Mouse (Mus musculus): ENCODE measurements around the gene Grsf1. TPM values are rescaled to one million over a fixed set of nuclear protein-coding genes. Genes with fewer than 3 reads are reported as not detected.

The Grsf1 gene
- polyA plus RNA-seq, 1 experiment from 2014 or later: 101 TPM

GRCm38 (mm10) chr5:88691506-88692095 is 15.6 kb upstream of the Grsf1 start:
- WGBS: 80% methylated on average over 6 of the region's 6 CpGs
- Histone ChIP-seq H3K9me3 (ENCODE audit: control insufficient read depth, low read length) (no peaks in the 10 kb centered on the region), H3K4me2 (ENCODE audit: low read depth, low read length, severe bottlenecking) (no peak overlapping the region), H3K27ac (ENCODE audit: low read depth, low read length) (no peak overlapping the region), H3K27me3 (ENCODE audit: control insufficient read depth, insufficient read depth, low read length) (no peaks in the 10 kb centered on the region), H3K4me1 (replicated peaks; ENCODE audit: control insufficient read depth, insufficient read depth, low read length) (no peaks in the 10 kb centered on the region), H3K9ac (ENCODE audit: low read length) (no peak overlapping the region), H3K36me3 (ENCODE audit: control insufficient read depth, insufficient read depth, low read length) (no peaks in the 10 kb centered on the region), H3K4me3 (ENCODE audit: low read depth, low read length) (no peak overlapping the region)
- no peak for DNase-seq (ENCODE audit: low spot score)
- no peak for ATAC-seq (replicated peaks; ENCODE audit: low FRiP score)

GRCm38 (mm10) chr5:88690681-88691505 is 14.9 kb upstream of the Grsf1 start:
- ATAC-seq (replicated peaks; ENCODE audit: low FRiP score) (no peak), DNase-seq (ENCODE audit: low spot score) (no peak)
- Histone ChIP-seq H3K27me3 (ENCODE audit: control insufficient read depth, insufficient read depth, low read length) (no peaks in the 10 kb centered on the region), H3K4me2 (ENCODE audit: low read depth, low read length, severe bottlenecking) (no peak overlapping the region), H3K4me1 (replicated peaks; ENCODE audit: control insufficient read depth, insufficient read depth, low read length) (no peaks in the 10 kb centered on the region), H3K36me3 (ENCODE audit: control insufficient read depth, insufficient read depth, low read length) (no peaks in the 10 kb centered on the region), H3K4me3 (ENCODE audit: low read depth, low read length) (no peak overlapping the region), H3K9ac (ENCODE audit: low read length) (no peak overlapping the region), H3K9me3 (ENCODE audit: control insufficient read depth, low read length) (no peaks in the 10 kb centered on the region), H3K27ac (ENCODE audit: low read depth, low read length) (no peak overlapping the region)
- 85% methylated on average over 10 of the region's 10 CpGs for WGBS

- Histone ChIP-seq H3K9ac (ENCODE audit: low read length) (no peak overlapping the region), H3K4me3 (ENCODE audit: low read depth, low read length) (no peak overlapping the region), H3K27me3 (ENCODE audit: control insufficient read depth, insufficient read depth, low read length) (no peaks in the 10 kb centered on the region), H3K4me1 (replicated peaks; ENCODE audit: control insufficient read depth, insufficient read depth, low read length) (no peaks in the 10 kb centered on the region), H3K27ac (ENCODE audit: low read depth, low read length) (no peak overlapping the region), H3K4me2 (ENCODE audit: low read depth, low read length, severe bottlenecking) (no peak overlapping the region), H3K9me3 (ENCODE audit: control insufficient read depth, low read length) (no peaks in the 10 kb centered on the region), H3K36me3 (ENCODE audit: control insufficient read depth, insufficient read depth, low read length) (no peaks in the 10 kb centered on the region)
- WGBS: 81% methylated on average over 3 of the region's 3 CpGs
- ATAC-seq (replicated peaks; ENCODE audit: low FRiP score): peak; percentile 47
- DNase-seq (ENCODE audit: low spot score): no peak
Measured at GRCm38 (mm10) chr5:88689279-88689938, 13.4 kb upstream of the Grsf1 start.

GRCm38 (mm10) chr5:88688583-88689187 is 12.7 kb upstream of the Grsf1 start:
- no peak for DNase-seq (ENCODE audit: low spot score)

GRCm38 (mm10) chr5:88687996-88688406 is 12.0 kb upstream of the Grsf1 start:
- DNase-seq (ENCODE audit: low spot score): no peak
- H3K9ac ChIP-seq (ENCODE audit: low read length): no peak overlapping the region
- WGBS: 86% methylated on average over 8 of the region's 8 CpGs
- no peak overlapping the region for H3K4me2 ChIP-seq (ENCODE audit: low read depth, low read length, severe bottlenecking)
- ATAC-seq (replicated peaks; ENCODE audit: low FRiP score): no peak
- H3K27me3 ChIP-seq (ENCODE audit: control insufficient read depth, insufficient read depth, low read length): no peaks in the 10 kb centered on the region
- H3K36me3 ChIP-seq (ENCODE audit: control insufficient read depth, insufficient read depth, low read length): no peaks in the 10 kb centered on the region
- H3K4me1 ChIP-seq (replicated peaks; ENCODE audit: control insufficient read depth, insufficient read depth, low read length): no peaks in the 10 kb centered on the region
- H3K27ac ChIP-seq (ENCODE audit: low read depth, low read length): no peak overlapping the region
- no peaks in the 10 kb centered on the region for H3K9me3 ChIP-seq (ENCODE audit: control insufficient read depth, low read length)
- H3K4me3 ChIP-seq (ENCODE audit: low read depth, low read length): no peak overlapping the region

More at GRCm38 (mm10) chr5:88688583-88689187, 12.7 kb upstream of the Grsf1 start:
- H3K27me3 ChIP-seq (ENCODE audit: control insufficient read depth, insufficient read depth, low read length): no peaks in the 10 kb centered on the region
- H3K4me2 ChIP-seq (ENCODE audit: low read depth, low read length, severe bottlenecking): no peak overlapping the region
- H3K9ac ChIP-seq (ENCODE audit: low read length): no peak overlapping the region
- H3K36me3 ChIP-seq (ENCODE audit: control insufficient read depth, insufficient read depth, low read length): no peaks in the 10 kb centered on the region
- no peak overlapping the region for H3K27ac ChIP-seq (ENCODE audit: low read depth, low read length)
- H3K4me1 ChIP-seq (replicated peaks; ENCODE audit: control insufficient read depth, insufficient read depth, low read length): no peaks in the 10 kb centered on the region
- no peak for ATAC-seq (replicated peaks; ENCODE audit: low FRiP score)
- H3K9me3 ChIP-seq (ENCODE audit: control insufficient read depth, low read length): no peaks in the 10 kb centered on the region
- H3K4me3 ChIP-seq (ENCODE audit: low read depth, low read length): no peak overlapping the region
- WGBS: 87% methylated on average over 15 of the region's 15 CpGs

- Histone ChIP-seq H3K4me1 (replicated peaks; ENCODE audit: control insufficient read depth, insufficient read depth, low read length) (no peaks in the 10 kb centered on the region), H3K4me2 (ENCODE audit: low read depth, low read length, severe bottlenecking) (no peak overlapping the region), H3K27me3 (ENCODE audit: control insufficient read depth, insufficient read depth, low read length) (no peaks in the 10 kb centered on the region), H3K9me3 (ENCODE audit: control insufficient read depth, low read length) (no peaks in the 10 kb centered on the region), H3K4me3 (ENCODE audit: low read depth, low read length) (no peak overlapping the region), H3K36me3 (ENCODE audit: control insufficient read depth, insufficient read depth, low read length) (no peaks in the 10 kb centered on the region), H3K27ac (ENCODE audit: low read depth, low read length) (no peak overlapping the region), H3K9ac (ENCODE audit: low read length) (no peak overlapping the region)
- 75% methylated on average over 6 of the region's 6 CpGs for WGBS
- ATAC-seq (replicated peaks; ENCODE audit: low FRiP score): no peak
- DNase-seq (ENCODE audit: low spot score): no peak
Measured at GRCm38 (mm10) chr5:88685745-88686299, 9.9 kb upstream of the Grsf1 start.

GRCm38 (mm10) chr5:88685306-88685705 is 9.3 kb upstream of the Grsf1 start:
- H3K4me1 ChIP-seq (replicated peaks; ENCODE audit: control insufficient read depth, insufficient read depth, low read length): no peaks in the 10 kb centered on the region
- H3K27me3 ChIP-seq (ENCODE audit: control insufficient read depth, insufficient read depth, low read length): no peaks in the 10 kb centered on the region
- ATAC-seq (replicated peaks; ENCODE audit: low FRiP score) (no peak), DNase-seq (ENCODE audit: low spot score) (no peak)
- no peak overlapping the region for H3K4me2 ChIP-seq (ENCODE audit: low read depth, low read length, severe bottlenecking)
- no peaks in the 10 kb centered on the region for H3K9me3 ChIP-seq (ENCODE audit: control insufficient read depth, low read length)
- H3K36me3 ChIP-seq (ENCODE audit: control insufficient read depth, insufficient read depth, low read length): no peaks in the 10 kb centered on the region
- WGBS: 22% methylated on average over 6 of the region's 6 CpGs
- H3K9ac ChIP-seq (ENCODE audit: low read length): no peak overlapping the region
- H3K27ac ChIP-seq (ENCODE audit: low read depth, low read length): no peak overlapping the region
- H3K4me3 ChIP-seq (ENCODE audit: low read depth, low read length): no peak overlapping the region

- Histone ChIP-seq H3K27me3 (ENCODE audit: control insufficient read depth, insufficient read depth, low read length) (no peaks in the 10 kb centered on the region), H3K36me3 (ENCODE audit: control insufficient read depth, insufficient read depth, low read length) (no peaks in the 10 kb centered on the region), H3K27ac (ENCODE audit: low read depth, low read length) (no peak overlapping the region), H3K9ac (ENCODE audit: low read length) (no peak overlapping the region), H3K9me3 (ENCODE audit: control insufficient read depth, low read length) (no peaks in the 10 kb centered on the region), H3K4me1 (replicated peaks; ENCODE audit: control insufficient read depth, insufficient read depth, low read length) (peaks cover 2% of the 10 kb centered on the region; the same call in 1 of the 2 replicates), H3K4me3 (ENCODE audit: low read depth, low read length) (no peak overlapping the region), H3K4me2 (ENCODE audit: low read depth, low read length, severe bottlenecking) (no peak overlapping the region)
- 49% methylated on average over 3 of the region's 3 CpGs for WGBS
- no peak for DNase-seq (ENCODE audit: low spot score)
- ATAC-seq (replicated peaks; ENCODE audit: low FRiP score): no peak
Measured at GRCm38 (mm10) chr5:88684226-88684625, 8.3 kb upstream of the Grsf1 start.
